Mouse (Mus musculus): ENCODE results near the gene Mri1.

Gene Mri1

DNA sequence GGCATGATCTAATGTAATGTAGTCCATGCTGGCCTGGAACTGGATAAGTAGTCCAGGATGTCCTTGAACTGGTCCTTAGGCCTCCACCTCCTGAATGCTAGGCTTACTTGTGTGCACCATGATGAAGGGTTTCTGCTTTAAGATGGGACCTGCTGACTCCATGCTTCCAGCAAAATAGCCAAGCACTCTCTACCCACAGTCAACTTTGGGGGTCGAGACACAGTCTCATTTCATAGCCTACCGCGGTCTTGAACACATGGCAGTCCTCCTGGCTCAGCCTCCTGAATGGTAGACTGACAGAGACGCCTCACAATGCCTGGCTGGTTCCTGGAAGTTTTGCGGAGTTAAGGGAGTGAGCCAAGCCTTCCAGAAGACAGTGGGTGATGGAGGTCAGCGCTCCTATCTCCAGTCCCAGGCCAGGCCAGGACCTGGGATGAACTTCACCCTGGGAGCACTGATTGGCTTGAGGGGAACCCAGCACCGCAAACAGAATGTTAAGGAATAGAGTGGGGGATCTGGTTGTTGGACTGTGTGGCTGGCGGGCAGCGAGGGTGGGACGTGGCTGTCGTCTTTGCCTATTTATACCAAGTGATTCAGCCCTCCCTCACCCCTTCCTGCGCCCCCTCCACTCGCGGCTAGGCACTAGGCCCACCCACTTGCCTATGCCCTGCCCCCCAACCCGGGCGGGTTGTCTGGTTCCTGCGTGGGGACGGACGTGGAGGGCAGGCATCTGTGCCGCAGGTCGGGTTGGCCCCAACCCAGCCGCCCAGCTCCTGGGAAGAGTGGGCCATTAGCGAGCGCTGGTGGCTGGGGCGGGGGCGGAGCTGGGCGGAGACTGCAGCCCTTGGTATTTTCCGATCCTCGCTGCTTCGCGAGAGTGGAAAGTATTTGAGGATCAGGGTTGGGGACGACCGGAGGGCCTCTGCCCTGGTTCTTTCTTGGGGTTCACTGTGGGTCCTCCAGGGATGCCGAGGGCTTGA lies 53.9 kb downstream of the Mri1 start:
- DNase-seq (ENCODE audit: low read depth, low spot score) = no peak

DNA sequence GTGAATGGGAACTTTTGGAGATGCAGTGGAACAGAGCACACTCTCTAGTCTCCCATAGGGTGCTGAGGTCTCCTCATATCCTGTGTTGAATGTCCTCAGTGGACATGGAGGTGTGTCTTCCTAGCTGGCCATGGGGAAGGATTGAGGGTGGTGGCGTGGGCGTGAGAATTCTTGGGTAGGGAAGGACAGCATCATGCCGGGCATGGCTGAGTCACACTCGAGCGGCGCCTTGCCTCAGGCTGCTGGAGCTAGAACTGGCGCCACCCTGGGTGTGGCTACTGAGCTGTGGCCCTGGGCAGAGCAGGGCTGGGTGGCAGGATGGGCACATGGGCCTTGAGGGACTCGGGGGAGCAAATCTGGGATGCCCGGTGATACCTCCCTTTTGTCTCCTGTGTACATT lies 54.7 kb downstream of the Mri1 start:
- DNase-seq (ENCODE audit: low read depth, low spot score) = no peak

DNA sequence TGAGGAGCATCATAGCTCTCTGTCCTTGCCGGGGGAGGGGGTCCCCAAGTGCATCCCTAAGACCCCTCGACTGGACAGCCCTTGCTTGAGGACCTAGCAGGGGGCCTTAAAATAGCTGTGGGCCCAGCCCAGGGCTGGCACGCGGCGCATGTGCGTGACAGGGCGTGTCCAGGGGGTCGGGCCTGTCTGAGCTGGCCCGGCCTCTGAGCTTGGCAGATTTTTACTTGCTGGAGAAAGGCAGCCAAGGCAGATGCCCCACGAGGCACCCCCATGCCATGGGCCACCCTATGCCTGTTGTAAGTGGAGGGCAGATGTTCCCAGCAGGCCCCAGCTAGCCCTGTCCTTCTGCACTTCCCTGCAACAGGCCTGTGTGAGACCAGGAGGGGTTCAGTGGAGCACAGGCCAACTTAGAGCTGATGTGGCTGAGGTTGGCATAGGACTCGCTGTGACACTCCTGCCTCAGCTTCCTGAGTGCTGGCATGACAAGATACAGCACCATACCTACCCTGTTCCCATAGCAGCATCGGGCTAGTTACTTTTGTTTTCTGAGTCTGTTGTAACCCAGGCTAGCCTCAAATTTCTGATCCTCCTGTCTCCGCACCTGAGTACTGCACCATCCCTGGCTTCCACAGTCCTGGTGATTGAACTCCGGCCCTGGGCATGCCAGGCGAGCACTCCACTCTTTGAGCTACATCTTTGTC lies 55.4 kb downstream of the Mri1 start:
- DNase-seq (ENCODE audit: low read depth, low spot score) = no peak

DNA sequence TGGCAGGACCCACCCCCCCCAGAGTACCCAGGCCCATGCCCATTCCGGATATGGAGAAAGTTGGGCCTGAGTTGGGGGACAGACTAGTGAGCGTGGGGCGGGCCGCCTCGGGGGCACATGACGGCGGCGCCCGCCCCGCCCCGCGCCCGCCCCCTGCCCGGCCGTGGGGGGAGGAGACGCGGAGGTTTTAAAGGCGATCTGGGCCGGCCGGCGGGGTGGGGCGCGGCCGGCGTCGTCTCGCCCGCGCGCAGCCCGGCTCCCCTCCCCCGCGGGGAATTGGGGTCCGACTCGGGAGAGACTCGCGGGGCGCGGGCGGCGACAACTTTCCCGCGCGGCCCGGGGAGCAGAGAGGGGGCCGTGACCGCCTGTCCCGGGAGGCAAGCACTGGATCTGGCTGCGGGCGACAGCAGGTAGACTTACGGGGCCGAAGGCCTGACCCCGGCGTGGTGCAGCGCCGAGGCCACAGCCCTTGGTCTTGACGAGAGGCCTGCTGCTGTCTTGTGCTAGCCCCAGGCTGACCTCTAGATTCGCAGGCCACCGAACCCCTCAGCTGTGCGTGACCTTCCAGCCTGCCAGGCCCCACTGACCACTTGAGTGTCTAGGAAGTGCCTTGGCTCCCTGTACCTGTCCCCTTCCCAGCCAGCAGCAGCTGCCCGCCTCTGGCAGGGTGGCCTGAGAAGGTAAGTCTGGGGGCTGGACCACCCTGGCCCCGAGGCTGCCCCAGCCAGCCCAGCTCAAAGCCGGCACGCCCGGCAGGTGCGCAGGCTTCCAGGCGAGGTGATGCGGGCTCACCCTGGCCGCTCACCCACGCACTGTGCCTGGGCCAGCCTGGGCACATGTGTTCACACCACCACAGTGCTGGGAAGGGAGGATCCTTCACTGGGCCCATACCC lies 56.2 kb downstream of the Mri1 start:
- no peak for DNase-seq (ENCODE audit: low read depth, low spot score)

DNA sequence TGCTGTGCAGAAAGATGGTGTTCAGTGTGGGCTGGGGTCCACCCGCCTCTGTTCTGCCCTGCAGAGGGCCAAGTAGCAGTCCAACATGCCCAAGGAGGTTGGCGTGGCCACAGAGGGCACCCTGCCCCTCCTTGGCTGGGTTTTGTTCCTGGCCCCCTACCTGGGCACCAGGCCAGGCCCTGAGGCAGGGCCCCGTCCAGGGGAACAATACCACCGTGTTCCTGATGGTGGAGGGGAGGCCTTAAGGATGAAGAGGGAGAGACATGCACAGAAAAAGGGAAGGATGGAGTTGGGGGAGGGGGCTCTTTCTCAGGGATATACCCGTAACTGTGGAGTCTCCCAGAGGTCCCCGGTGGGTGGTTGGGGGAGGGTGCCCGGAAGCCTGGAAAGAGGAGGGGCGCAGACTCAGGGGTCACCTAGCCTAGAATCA lies 57.0 kb downstream of the Mri1 start:
- no peak for DNase-seq (ENCODE audit: low read depth, low spot score)

Data from telencephalon, adult 2 months (tissue).